Mouse (Mus musculus) bone marrow, adult 2 months (tissue): ENCODE measurements around the gene Rab35. TPM values are rescaled to one million over a fixed set of nuclear protein-coding genes. Genes with fewer than 3 reads are reported as not detected.

Experiments used
- H3K27ac ChIP-seq: fragments of 200-500 bp; 2 replicates; pipeline ENCODE4 v1.5.1; 2012; ENCODE audit warnings: low read depth, mild to moderate bottlenecking, control low read depth, inconsistent platforms, low read length; ENCODE audit not compliant: control insufficient read depth, poor library complexity, insufficient read depth
- H3K4me1 ChIP-seq: fragments of 200-500 bp; 2 replicates; pipeline ENCODE4 v1.6.1; 2011; ENCODE audit warnings: low read length; ENCODE audit not compliant: control insufficient read depth, insufficient read depth
- H3K4me3 ChIP-seq: fragments of 200-500 bp; replicated peaks from 2 replicates; pipeline ENCODE3; 2011; ENCODE audit warnings: mild to moderate bottlenecking, low read depth, low read length, control low read depth; ENCODE audit not compliant: control insufficient read depth
- CTCF ChIP-seq: fragments of 200-500 bp; IDR thresholded peaks from 2 replicates; pipeline ENCODE4 v1.5.1; 2011; ENCODE audit warnings: low read length, control low read depth; ENCODE audit not compliant: control insufficient read depth, insufficient read depth
- POLR2A ChIP-seq: fragments of 200-500 bp; IDR thresholded peaks from 2 replicates; pipeline ENCODE4 v1.6.1; 2011; ENCODE audit warnings: low read depth, mild to moderate bottlenecking, control low read depth, low read length, borderline replicate concordance; ENCODE audit not compliant: control insufficient read depth
- WGBS: fragments of 180-500 bp; shearing (Covaris S2); methylation state at CpG from one replicate; pipeline ENCODE4 v1.1.7; 2018; 5-methylcytosine and 5-hydroxymethylcytosine counted together
- polyA plus RNA-seq: library from polyadenylated mRNA; stranded (reverse); fragments of >200 nt; gene quantifications from 2 replicates; pipeline ENCODE4 v1.2.4, GENCODE M21; 2011; ENCODE audit warnings: low replicate concordance; ENCODE audit not compliant: missing spikeins, insufficient read depth, insufficient read length

The Rab35 gene
- polyA plus RNA-seq, 1 experiment = 32.5 TPM

DNA sequence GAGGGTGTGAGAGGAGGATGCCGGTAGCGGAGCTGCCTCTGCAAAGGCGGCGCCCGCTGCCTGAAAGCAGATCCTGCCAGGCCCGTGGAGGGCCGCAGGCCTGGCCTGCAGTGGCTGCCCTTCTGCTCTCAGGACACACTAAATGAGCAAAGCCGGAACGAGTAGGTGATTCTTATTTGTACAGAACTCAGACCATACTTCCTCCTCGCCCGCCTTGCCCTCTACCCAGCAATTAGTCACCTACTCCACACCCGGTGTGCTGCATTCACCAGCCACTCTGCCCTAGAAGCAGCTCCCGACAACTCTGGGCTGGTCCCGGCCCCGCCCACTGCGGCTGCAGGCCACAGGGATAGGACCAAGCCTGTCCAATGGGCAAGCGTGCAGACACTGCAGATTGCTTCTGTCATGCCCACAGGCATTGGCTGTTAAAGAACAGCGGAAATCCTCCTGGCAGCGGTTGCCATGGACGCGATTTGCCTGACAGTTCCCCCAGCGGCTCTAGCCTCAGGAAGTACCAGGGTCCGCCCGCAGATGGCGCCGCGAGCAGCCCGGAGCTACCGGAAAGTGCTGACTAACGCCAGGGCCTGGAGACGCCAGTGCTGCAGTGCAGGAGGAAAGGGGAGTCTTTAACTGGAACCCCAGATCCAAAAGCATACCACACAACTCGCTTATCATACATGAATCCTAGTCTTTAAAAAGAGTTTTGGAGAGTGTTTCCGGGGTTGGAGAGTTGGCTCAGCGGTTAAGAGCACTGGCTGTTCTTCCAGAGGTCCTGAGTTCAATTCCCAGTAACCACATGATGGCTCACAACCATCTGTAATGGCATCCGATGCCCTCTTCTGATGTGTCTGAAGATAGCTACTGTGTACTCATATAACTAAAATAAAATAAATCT, 21.2 kb downstream of the Rab35 start:
- WGBS = 2% methylated on average over 35 of the region's 35 CpGs
- H3K4me1 ChIP-seq = no peaks in the 10 kb centered on the region; the same call in 1 of the 2 replicates
- peak overlapping the region; percentile 64 for H3K27ac ChIP-seq
- TF ChIP-seq POLR2A (peak; percentile 81), CTCF (peak; percentile 92)
- peak overlapping the region; percentile 61 for H3K4me3 ChIP-seq

DNA sequence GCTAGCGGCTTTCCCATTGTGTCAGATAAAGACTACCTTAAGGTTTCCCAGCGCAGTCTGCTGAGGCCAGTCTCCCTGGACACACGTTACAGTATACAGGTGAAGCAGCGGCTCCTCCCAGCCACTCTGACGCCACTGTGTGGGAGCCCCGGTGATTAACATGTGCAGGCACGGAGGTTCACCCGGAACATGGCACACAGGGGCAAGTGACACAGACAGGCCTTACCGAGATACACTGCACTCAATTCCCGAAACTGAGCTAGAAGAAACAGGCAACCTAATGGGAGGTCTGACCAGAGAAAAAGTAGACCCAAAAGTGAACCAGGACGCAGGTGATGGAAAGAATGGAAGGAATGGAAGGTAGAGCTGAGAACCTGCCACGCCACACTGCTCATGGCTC, 22.1 kb downstream of the Rab35 start:
- Histone ChIP-seq H3K27ac (no peak overlapping the region), H3K4me1 (no peaks in the 10 kb centered on the region; the same call in 1 of the 2 replicates), H3K4me3 (no peak overlapping the region)
- no peak for TF ChIP-seq POLR2A
- TF ChIP-seq CTCF = no peak
- WGBS = 91% methylated on average over 12 of the region's 12 CpGs

DNA sequence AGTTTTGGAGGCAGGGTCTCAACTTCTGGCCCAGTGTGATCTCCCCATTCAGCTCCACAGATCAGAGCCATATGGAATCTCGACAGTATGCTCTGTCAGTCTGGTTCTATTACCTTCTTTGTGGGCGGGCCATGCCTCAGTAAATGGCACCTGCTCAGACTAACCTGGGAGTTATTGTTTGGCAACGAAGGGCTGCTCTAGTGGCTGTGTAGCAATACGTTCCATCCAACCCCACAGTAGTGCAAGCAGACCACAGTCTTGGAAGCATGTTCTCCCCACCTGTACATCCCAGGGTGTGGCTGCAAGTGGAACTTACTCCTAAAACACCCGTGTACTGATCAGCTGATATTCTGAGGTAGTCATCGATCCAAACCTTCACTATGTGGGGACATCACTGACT, 25.0 kb downstream of the Rab35 start:
- no peak for TF ChIP-seq CTCF
- TF ChIP-seq POLR2A = no peak

DNA sequence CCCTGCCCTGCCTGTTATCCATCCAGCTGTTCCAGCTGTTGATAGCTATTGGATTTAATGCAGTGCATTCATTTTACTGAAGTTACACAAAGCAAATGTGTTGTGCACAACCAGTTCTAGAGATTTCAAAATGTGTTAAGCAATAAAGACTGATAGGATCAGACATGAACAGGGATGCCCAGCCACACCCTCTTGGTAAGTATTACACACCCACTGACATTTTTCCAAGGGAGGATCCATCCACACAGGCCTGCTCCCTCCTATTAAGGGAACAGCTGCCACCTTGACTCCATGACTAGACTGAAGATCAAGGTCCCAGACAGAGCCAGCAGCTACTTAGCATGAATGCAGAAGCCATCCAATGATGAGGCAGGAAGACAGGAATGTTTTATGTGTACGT, 25.5 kb downstream of the Rab35 start:
- Histone ChIP-seq H3K27ac (no peak overlapping the region), H3K4me3 (no peak overlapping the region), H3K4me1 (no peaks in the 10 kb centered on the region)
- 70% methylated on average over 1 of the region's 1 CpGs for WGBS
- TF ChIP-seq POLR2A (no peak), CTCF (no peak)

More for the DNA sequence above, 25.0 kb downstream of the Rab35 start:
- Histone ChIP-seq H3K4me3 (no peak overlapping the region), H3K27ac (no peak overlapping the region), H3K4me1 (no peaks in the 10 kb centered on the region; the same call in 1 of the 2 replicates)
- 56% methylated on average over 6 of the region's 6 CpGs for WGBS

DNA sequence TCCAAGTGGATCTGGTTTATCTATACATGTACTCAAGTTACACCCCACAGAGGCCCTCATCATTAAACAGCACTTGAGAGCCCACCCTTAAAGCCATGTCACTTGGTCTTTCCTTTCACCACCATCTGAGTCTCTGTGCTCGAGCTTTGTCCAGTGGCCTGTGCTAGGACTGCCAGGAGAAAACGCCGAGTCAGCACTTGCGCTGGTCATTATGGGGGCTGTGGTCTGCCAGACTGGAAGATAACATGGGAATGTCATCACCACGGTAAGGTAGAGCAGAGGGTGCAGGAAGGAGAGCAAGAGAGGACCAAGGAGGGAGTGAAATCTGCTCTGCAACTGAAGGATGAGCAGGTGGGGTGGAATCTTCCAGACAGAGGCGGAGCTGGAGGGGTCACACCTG, 26.6 kb downstream of the Rab35 start:
- Histone ChIP-seq H3K4me1 (no peaks in the 10 kb centered on the region), H3K27ac (no peak overlapping the region), H3K4me3 (no peak overlapping the region)
- WGBS = 75% methylated on average over 6 of the region's 6 CpGs
- TF ChIP-seq CTCF (no peak), POLR2A (no peak)

DNA sequence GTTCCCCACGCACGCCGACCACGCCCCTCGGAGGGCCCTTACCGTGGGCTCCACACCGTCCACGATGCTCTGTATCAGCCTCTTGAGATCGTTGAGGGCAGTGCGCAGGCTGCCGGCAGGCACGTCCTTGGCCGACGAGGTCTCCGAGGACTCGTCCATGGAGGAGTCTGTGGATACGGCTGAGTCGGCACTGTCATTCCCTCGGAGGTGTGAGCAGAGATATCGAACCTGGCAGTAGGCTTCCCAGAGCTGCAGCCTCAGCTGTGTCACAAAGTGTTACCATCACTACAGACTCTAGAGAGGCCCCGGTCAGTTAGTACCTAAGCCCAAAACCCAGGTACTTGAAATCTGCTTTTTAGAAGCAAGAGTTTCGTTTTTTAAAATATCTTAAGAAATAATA, 30.9 kb downstream of the Rab35 start:
- no peak for TF ChIP-seq POLR2A
- TF ChIP-seq CTCF = no peak
- Histone ChIP-seq H3K4me3 (no peak overlapping the region), H3K4me1 (no peaks in the 10 kb centered on the region), H3K27ac (no peak overlapping the region)
- WGBS = 87% methylated on average over 22 of the region's 22 CpGs

DNA sequence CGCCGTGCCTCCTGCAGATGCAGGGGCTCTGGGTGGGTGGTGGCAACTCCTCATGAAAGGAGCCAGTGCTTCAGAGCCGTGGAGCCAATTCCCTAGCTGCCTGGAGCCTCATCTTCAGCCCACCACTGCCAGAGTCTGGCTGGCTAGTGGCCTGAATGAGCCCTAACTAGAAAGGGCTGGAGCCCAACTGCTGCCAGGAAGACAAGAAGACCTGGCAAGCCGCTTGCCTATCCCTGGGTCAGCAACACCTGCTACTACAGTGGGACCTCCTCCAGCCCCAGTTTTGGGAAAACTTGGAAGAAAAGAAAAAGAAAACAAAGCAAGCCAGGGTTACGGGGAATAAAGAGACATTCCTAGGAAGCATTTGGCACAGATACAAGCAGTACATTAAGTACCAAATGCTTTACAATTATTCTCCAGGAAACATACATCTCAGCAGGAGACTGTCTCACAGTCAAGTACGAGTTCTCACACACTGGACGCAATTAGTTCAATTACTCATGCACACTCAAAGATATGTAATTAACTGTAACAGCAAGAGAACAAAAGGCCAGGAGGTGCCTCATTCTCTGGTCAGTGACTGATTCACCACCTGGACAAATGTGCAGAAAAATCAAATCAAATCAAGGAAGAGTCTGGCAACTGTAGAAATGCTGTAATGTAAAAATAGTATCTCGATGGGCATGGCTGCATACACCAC, 34.8 kb downstream of the Rab35 start:
- H3K4me3 ChIP-seq = no peak overlapping the region
- H3K27ac ChIP-seq = no peak overlapping the region
- no peaks in the 10 kb centered on the region for H3K4me1 ChIP-seq
- 81% methylated on average over 8 of the region's 8 CpGs for whole genome bisulfite sequencing
- TF ChIP-seq CTCF (no peak), POLR2A (no peak)

DNA sequence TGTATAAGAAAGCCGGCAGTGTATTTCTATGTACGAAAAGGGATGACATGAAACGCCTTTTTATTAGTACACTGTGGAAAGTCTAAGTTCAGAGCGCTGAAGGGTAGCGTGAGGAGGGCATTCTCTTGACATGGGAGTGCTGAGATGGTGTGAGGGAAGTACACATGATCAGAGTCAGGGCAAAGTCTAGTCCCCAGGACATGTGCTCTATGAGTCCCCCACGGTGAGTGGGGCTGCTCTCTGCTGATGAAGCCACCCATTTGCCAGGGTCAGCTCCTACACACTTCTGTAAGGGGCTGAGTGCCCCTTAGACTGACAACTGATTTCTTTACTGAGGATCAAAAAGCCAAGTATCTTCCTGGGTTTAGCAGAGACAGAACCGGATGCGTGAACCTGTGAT, 35.5 kb downstream of the Rab35 start:
- Histone ChIP-seq H3K4me1 (no peaks in the 10 kb centered on the region), H3K27ac (no peak overlapping the region), H3K4me3 (no peak overlapping the region)
- 89% methylated on average over 8 of the region's 8 CpGs for WGBS
- no peak for TF ChIP-seq CTCF
- no peak for TF ChIP-seq POLR2A

DNA sequence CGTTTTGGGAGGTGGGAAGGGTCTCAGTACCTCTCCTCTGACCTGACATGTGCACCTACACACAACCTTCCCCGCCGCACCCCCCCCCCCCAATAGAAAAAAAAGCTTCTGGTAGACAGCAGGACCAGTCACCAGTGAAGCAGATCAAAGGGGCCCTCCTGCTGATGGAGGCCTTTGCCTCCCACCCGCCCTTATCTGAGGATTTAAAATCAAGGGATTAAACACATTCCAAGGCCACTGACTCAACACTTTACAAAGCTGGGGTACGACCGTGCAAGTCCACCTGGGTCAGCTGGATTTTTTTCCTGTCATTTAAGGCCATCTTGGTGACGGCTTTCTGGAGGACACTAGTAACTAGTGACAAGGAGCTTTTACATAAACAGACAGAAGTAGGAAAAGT, 36.2 kb downstream of the Rab35 start:
- Histone ChIP-seq H3K27ac (no peak overlapping the region), H3K4me3 (no peak overlapping the region), H3K4me1 (no peaks in the 10 kb centered on the region)
- 74% methylated on average over 7 of the region's 7 CpGs for WGBS
- no peak for TF ChIP-seq CTCF
- TF ChIP-seq POLR2A = no peak
